Mouse (Mus musculus): ENCODE measurements around the gene Prkag2. TPM values are rescaled to one million over a fixed set of nuclear protein-coding genes. Genes with fewer than 3 reads are reported as not detected.

Gene Prkag2
- polyA plus RNA-seq, 1 experiment, result not detected

DNA sequence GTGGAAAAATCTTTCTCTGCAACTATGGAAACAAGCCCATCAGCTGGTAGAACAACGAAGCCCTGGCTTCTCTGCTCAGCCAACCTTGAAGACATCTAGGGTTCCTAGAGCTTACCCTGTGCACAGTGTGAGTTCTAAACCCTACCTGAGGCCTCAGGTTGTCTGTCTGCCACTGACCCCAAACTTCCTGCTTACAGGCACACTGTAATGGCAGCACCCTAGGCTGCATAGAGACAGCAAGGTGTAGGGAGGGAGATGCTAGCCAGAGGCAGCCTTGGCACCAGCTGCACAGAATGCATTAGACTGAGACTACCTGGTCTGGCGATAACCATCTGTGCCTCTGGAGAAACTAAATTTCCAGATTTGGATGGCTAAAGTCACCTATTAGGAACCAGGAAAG lies 61.6 kb downstream of the Prkag2 start:
- no peak for TF ChIP-seq GATA1 (IDR thresholded peaks at IDR 0.05; ENCODE audit: low read length)

DNA sequence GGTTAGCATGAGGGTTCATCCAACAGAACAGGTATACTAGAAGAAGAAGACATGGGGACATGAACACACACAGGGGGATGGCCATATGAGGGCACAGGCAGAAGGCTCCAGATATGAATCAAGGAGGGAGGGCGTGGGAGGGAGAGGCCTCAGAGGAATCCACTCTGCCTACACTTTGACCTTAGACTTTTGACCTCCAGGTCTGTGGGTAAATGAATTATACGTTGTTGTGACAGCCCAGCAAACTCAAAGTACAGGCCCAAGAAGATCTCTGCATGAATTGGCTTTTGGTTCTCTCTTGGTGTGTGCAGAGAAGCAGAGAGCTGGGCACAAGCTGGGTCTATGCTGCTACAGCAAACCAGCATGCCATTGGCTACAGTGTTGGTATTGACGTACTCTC lies 65.1 kb downstream of the Prkag2 start:
- no peak for TF ChIP-seq GATA1 (IDR thresholded peaks at IDR 0.05; ENCODE audit: low read length)

DNA sequence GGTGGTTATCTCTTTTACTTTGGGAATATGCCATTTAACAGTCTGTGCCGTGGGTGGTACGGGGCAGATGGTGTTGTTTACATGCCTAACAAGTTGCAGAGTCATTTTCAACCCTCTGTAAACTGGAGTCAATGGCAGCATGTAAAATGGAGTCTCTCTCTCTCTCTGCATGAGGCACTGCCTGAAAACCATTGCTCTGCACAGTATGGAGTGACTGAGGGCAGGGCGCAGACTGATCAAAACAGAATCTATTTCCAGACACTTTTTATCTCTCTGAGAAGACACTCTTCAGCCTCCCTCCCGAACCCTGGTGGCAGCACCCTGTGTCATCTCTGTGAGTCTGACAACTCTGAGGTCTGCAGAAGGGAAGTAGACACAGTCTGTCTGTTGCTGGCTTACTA lies 69.0 kb downstream of the Prkag2 start:
- no peak for TF ChIP-seq GATA1 (IDR thresholded peaks at IDR 0.05; ENCODE audit: low read length)

DNA sequence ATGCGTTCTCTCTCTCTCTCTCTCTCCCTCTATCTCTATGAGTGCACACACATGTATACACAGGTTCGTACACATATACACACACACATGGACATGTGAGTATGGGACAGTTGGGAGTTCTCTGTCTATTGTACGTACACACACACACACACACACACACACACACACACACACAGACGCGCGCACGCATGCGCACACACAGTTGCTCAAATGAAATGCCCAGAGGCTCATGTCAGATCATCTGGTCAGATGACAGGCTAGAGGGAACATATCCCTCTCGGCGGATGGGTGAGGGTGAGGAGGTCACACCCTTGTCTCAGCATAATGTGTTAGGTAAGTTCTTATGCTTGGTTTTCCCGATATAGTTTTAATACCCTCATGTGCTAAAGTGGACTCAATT lies 69.4 kb downstream of the Prkag2 start:
- no peak for TF ChIP-seq GATA1 (IDR thresholded peaks at IDR 0.05; ENCODE audit: low read length)

DNA sequence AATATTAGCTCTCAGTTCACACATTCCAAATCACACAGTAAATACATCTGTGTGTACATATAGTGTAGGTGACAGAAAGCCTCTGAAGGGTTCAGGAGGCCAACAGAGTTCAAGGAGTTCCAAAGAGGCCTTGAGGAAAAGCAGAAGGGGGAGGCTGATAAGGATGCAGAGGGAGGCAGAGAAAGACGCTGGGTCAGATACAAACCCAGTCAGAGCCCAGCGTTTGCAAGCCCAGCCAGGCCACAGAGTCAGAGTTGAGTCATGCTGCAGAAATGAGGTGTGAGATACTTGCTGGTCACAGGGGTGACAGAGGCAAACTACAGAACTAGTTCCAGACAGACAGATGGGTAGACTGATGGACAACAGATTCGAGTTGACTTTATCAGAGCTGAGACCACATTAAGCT lies 70.2 kb downstream of the Prkag2 start:
- no peak for TF ChIP-seq GATA1 (IDR thresholded peaks at IDR 0.05; ENCODE audit: low read length)

DNA sequence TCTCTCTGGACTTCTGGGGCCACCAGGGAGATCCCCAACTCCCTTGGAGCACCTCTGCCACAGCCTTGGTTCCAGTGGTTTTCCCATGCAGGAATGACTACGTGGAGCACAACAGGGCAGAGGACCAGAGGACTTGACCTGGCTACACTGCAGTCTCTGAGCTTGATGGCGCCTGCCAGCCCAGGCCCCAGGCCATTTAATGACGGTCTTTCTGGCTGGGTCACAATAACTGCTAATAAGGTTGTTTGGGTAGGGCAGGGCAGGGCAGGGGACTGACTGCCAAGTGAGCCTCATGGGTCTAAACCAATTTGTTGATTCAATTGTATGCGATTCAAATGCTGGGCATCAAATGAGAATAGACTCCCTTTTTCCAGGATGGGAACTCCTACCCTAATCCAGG lies 72.8 kb downstream of the Prkag2 start:
- TF ChIP-seq GATA1 (IDR thresholded peaks at IDR 0.05; ENCODE audit: low read length), result no peak

DNA sequence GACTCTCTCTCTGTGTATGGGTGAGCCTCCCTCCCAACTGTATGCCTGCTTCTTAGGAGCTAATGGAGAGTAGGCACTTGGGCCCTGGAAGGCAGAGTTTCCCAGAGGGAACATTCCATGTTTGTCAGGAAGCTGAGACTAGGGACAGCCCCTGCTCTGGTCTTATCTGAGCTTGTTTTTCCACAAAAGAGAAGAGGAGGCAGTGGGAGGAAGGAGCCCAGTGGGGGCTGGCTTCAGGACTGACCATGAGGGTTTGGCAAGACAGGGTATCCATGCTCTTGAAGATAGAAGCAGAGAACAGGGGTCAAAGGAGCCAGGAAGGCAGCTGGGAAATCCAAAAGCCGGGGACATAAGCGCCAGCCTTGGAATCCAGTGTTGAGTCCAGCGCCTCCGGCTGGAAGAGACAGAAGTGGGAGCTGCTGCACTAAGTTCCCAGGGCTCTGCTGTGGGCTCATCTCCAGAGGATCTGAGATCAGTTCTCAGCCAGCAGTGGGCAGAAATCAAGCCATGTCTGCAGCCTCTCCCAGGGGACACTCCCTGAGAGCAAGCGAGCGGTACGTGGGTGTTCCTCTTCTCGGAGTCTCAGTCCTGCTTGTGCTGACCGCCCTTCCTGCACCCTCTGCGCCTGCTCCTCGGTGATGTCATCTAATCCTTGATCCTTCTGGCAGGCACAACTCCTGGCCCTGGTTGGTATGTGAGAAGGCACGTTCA lies 75.0 kb downstream of the Prkag2 start:
- TF ChIP-seq GATA1 (IDR thresholded peaks at IDR 0.05; ENCODE audit: low read length), result no peak

DNA sequence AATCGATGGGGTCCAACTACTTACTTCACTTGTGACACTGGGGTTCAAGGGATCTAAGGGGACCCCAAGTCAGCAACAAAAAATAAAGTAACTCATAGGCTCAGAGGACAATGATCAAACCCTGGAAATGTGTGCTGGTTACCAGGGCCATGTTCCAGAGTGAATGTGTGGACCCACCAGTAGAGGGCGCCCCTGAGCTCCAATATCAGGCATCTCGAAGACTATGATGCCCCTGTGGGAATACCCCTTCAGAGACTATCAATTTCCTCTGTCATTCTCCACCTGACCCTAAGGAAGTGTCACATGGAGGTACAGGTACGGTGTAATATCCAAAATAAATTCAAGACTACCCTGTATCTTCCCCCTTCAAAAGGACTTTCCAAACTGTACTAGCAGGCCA lies 77.5 kb downstream of the Prkag2 start:
- TF ChIP-seq GATA1 (IDR thresholded peaks at IDR 0.05; ENCODE audit: low read length), result no peak

DNA sequence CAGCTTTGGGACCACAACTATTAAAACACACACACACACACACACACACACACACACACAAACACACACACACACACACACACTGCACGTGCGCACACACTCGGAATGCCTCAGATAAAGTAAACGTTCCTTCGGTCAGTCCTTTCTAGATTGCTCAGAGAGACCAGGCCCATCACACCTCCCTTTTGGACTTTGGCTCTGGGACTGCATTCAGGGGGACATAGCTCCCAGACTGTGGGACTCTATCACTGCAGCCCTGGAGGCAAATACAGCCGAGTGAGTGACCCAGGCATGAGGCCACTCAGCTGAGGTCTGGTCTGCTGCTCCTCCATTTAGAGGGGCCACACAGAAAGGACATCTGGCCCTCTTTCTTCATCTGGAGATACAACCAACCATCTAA lies 81.2 kb downstream of the Prkag2 start:
- TF ChIP-seq GATA1 (IDR thresholded peaks at IDR 0.05; ENCODE audit: low read length), result no peak

DNA sequence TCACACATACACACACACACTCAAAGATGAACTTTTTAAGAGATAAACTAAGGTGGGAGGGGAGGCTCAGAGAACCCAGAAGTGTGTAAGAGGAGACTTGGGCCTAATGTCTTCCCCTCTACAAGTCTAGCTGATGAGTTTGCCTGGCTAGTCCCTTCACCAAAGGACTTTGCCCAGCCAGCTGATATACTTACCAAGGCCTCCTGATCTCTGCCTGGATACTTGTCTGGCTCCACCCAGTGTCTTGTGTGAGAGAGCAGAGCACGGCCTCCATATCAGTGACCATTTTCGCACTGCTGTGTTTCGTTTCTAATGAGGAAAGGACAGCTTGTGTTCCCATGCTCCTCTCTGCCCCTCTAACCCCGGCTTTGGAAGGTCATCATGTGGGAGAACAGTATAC lies 88.3 kb downstream of the Prkag2 start:
- TF ChIP-seq GATA1 (IDR thresholded peaks at IDR 0.05; ENCODE audit: low read length), result no peak

DNA sequence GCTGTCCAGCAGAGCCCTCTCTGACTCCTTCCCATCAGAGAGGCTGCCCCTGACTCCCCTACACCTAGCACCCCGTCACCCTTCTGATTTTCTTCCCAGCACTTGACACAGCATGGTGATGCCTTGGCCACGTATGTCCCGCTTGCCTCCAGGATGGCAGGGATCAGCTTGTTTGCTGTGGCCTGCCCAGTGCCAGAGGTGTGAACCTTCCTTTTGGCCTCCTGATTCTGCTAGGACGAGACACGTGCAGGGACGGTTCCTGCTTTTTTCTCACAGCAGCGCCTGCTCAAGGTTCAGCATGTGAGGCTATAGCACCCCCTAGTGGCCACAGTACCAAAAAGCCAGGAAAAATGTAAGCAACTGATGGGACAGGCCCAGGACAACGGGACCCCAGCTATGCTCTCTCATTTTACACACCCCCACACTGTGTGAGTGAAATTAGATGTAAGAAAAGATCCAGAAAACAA lies 89.4 kb downstream of the Prkag2 start:
- no peak for TF ChIP-seq GATA1 (IDR thresholded peaks at IDR 0.05; ENCODE audit: low read length)

DNA sequence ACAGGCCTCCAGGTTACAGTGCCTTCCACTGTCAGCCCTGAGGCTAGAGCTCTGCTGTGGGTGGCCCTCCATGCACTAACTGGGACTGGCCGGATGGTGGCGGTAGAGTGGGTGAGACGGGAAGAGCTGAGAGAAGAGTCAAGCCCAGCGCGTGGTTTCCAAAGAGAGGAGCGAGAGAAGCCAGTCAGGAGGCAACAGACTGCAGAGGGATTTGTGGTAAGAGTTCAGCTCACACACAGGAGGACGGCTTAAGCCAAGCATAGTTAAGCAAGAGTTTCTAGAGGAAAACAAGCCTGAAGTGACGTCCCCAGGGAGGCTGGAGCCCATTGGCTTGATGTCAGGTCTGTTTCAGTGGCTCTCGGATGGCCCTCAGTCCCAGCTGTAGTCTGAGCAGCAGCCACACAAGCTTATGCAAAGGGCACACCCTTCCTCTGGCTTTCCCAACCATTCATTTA lies 90.0 kb downstream of the Prkag2 start:
- TF ChIP-seq GATA1 (IDR thresholded peaks at IDR 0.05; ENCODE audit: low read length), result no peak

DNA sequence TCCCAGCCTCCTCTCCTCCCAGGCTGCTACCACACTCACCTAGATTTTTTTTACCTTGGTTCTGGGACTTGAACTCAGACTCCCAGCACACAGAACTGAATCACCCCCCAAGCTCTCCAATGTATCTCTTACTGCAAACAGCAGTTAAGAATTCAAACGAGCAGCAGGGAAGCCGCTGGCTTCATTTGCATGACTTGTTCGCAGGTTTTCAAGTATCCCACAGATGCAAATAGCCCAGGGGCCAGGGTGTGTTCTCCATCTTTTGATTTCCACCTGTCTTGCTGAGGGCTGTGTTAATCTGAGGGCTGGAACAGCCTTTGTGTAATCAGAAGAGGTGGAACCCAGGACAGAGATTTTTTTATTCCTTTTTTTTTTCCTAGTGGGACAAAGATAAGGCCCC lies 90.7 kb downstream of the Prkag2 start:
- no peak for TF ChIP-seq GATA1 (IDR thresholded peaks at IDR 0.05; ENCODE audit: low read length)

DNA sequence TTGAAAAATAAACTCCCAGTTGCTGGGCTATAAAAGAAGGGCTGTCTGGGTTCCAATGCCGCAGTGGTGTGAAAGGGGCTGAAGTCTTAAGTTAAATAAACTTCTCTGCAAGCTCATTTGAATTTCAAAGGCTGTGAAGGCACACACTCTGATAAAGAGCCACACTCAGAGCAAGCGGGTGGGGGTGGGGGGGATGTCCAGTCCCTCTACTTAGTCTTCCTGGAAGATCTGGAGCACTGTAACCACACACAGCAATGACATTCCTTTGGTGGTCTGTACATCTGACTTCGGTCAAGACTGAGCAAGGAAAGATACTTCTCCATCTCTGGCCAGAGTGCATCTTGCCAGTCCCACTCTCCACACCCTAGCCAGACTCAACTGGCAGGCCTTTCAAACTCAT lies 91.5 kb downstream of the Prkag2 start:
- TF ChIP-seq GATA1 (IDR thresholded peaks at IDR 0.05; ENCODE audit: low read length), result no peak

DNA sequence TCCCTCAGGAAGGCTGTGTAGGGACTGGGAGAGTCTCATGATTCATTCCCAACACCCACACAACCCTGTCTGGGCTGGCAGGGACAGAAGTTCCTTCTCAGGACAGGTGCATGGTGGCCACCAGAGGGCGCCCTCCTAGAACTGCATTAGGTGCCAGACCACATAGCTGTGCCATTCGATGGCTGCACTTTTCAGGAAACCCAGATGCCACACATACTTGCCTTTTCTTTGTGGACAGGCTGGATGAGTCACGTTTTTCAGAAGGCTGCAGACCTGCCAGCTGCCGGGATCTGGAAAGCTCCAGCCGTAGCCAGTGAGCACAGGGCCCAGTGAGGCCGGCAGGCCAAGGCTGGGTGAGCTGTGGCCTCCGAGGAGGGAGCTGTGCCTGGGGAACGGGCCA lies 93.6 kb downstream of the Prkag2 start:
- no peak for TF ChIP-seq GATA1 (IDR thresholded peaks at IDR 0.05; ENCODE audit: low read length)

DNA sequence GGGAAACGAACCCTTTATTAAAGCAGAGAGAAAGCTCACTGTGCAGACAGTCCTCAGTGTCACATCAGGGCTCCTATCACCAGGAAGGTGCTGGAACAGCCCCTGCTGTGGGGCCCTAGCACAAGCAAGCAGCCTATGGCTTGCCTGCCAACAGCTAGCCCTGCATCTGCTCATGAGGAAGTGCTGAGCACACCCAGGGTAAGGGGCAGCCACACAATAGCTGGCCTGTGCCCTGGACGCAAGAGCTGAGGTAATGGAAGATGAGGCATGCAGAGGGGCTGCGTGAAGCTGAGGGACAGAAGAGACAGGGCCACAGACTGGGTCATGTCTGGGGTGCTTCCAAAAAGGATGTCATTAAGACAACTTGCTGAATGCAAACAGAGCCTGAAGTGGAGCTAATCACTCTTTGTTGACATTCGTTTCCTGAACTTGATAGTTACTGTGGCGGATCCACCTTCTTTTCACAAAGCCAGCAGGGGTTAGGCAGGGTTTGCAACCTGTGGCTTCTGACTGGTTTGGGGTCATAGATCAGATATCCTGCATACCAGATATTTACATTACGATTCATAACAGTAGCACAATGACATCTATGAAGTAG lies 94.8 kb downstream of the Prkag2 start:
- no peak for TF ChIP-seq GATA1 (IDR thresholded peaks at IDR 0.05; ENCODE audit: low read length)

DNA sequence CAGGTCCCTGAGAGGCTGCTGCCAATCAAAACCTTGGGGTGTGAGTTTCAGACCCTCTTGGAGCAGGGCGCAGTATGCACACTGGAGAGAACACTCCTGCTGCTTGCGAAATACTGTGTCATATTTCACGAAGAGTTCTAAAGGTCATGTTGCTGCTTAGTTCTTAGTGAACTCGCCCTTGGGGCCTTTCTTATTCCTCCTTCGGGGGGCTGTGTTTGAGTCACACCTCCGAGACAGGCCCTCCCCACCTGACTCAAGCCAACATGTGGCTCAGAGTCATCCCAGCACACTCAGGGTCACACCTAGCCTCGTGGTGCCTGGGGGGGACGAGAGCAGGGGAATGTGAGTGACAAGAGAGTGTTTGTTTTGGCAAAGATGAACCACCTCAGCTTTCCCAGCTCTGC lies 99.0 kb downstream of the Prkag2 start:
- TF ChIP-seq GATA1 (IDR thresholded peaks at IDR 0.05; ENCODE audit: low read length), result no peak

Data from G1E-ER4 (cell line).